Mouse (Mus musculus): ENCODE results near the gene BC051665. TPM values are rescaled to one million over a fixed set of nuclear protein-coding genes. Genes with fewer than 3 reads are reported as not detected.

Gene BC051665
- not detected in 2 replicates for total RNA-seq (2014; rRNA removed)
- not detected in 2 replicates for polyA plus RNA-seq (2012; rRNA removed)

- DNase-seq (ENCODE audit: extremely low read depth, low read depth, low spot score), result no peak
- Histone ChIP-seq H3K4me3 (ENCODE audit: insufficient read depth, low read depth, low read length) (no peak within 1 kb of the TSS), H3K9ac (ENCODE audit: low read depth, low read length) (no peak within 1 kb of the TSS), H3K4me1 (ENCODE audit: control insufficient read depth, insufficient read depth, low read length) (no peaks in the 10 kb centered on the region), H3K27me3 (ENCODE audit: control insufficient read depth, insufficient read depth, low read length) (no peaks in the 10 kb centered on the region; the same call in 1 of the 2 replicates), H3K27ac (replicated peaks; ENCODE audit: insufficient read depth, low read depth, low read length) (no peak within 1 kb of the TSS), H3K79me2 (ENCODE audit: control insufficient read depth, insufficient read depth, low read length) (no peaks in the 10 kb centered on the region), H3K36me3 (ENCODE audit: control insufficient read depth, insufficient read depth, low read length) (no peaks in the 10 kb centered on the region)
- no peak for TF ChIP-seq POLR2A (IDR thresholded peaks at IDR 0.05; ENCODE audit: extremely low read depth, insufficient read depth, low read length)
- TF ChIP-seq CTCF (IDR thresholded peaks at IDR 0.05; ENCODE audit: low read depth, low read length), result no peak
Observed at GRCm38 (mm10) chr13:60786264-60786663, at the start of gene BC051665. TSS of gene BC051665 (minus strand) at chr13:60786364.

- no peaks in the 10 kb centered on the region for H3K27me3 ChIP-seq (ENCODE audit: control insufficient read depth, insufficient read depth, low read length)
- H3K36me3 ChIP-seq (ENCODE audit: control insufficient read depth, insufficient read depth, low read length), result no peaks in the 10 kb centered on the region
- no peak overlapping the region for H3K4me3 ChIP-seq (ENCODE audit: insufficient read depth, low read depth, low read length)
- no peaks in the 10 kb centered on the region for H3K79me2 ChIP-seq (ENCODE audit: control insufficient read depth, insufficient read depth, low read length)
- no peak overlapping the region for H3K9ac ChIP-seq (ENCODE audit: low read depth, low read length)
- 48% methylated on average over 3 of the region's 3 CpGs for WGBS
- H3K27ac ChIP-seq (replicated peaks; ENCODE audit: insufficient read depth, low read depth, low read length), result no peak overlapping the region
- DNase-seq (ENCODE audit: extremely low read depth, low read depth, low spot score), result no peak
- TF ChIP-seq CTCF (IDR thresholded peaks at IDR 0.05; ENCODE audit: low read depth, low read length), result peak; percentile 47
- no peak for TF ChIP-seq POLR2A (IDR thresholded peaks at IDR 0.05; ENCODE audit: extremely low read depth, insufficient read depth, low read length)
- no peaks in the 10 kb centered on the region for H3K4me1 ChIP-seq (ENCODE audit: control insufficient read depth, insufficient read depth, low read length)
Observed at GRCm38 (mm10) chr13:60826052-60826451, 39.9 kb upstream of the BC051665 start.

GRCm38 (mm10) chr13:60820486-60821175, 34.5 kb upstream of the BC051665 start:
- Histone ChIP-seq H3K79me2 (ENCODE audit: control insufficient read depth, insufficient read depth, low read length) (no peaks in the 10 kb centered on the region), H3K9ac (ENCODE audit: low read depth, low read length) (no peak overlapping the region), H3K27ac (replicated peaks; ENCODE audit: insufficient read depth, low read depth, low read length) (no peak overlapping the region), H3K27me3 (ENCODE audit: control insufficient read depth, insufficient read depth, low read length) (no peaks in the 10 kb centered on the region; the same call in 1 of the 2 replicates), H3K4me1 (ENCODE audit: control insufficient read depth, insufficient read depth, low read length) (no peaks in the 10 kb centered on the region), H3K36me3 (ENCODE audit: control insufficient read depth, insufficient read depth, low read length) (no peaks in the 10 kb centered on the region), H3K4me3 (ENCODE audit: insufficient read depth, low read depth, low read length) (no peak overlapping the region)
- DNase-seq (ENCODE audit: extremely low read depth, low read depth, low spot score), result no peak
- 64% methylated on average over 3 of the region's 3 CpGs for WGBS
- TF ChIP-seq CTCF (IDR thresholded peaks at IDR 0.05; ENCODE audit: low read depth, low read length) (no peak), POLR2A (IDR thresholded peaks at IDR 0.05; ENCODE audit: extremely low read depth, insufficient read depth, low read length) (no peak)

- 5% methylated on average over 7 of the region's 7 CpGs for WGBS
- H3K4me1 ChIP-seq (ENCODE audit: control insufficient read depth, insufficient read depth, low read length), result no peaks in the 10 kb centered on the region
- TF ChIP-seq CTCF (IDR thresholded peaks at IDR 0.05; ENCODE audit: low read depth, low read length) (peak; percentile 55; the same call in 1 of the 2 replicates), POLR2A (IDR thresholded peaks at IDR 0.05; ENCODE audit: extremely low read depth, insufficient read depth, low read length) (no peak)
Observed at GRCm38 (mm10) chr13:60819469-60819868, 33.3 kb upstream of the BC051665 start.

GRCm38 (mm10) chr13:60813722-60814121, 27.6 kb upstream of the BC051665 start:
- no peak for TF ChIP-seq POLR2A (IDR thresholded peaks at IDR 0.05; ENCODE audit: extremely low read depth, insufficient read depth, low read length)
- no peaks in the 10 kb centered on the region for H3K36me3 ChIP-seq (ENCODE audit: control insufficient read depth, insufficient read depth, low read length)
- H3K9ac ChIP-seq (ENCODE audit: low read depth, low read length), result no peak overlapping the region
- no peak overlapping the region for H3K4me3 ChIP-seq (ENCODE audit: insufficient read depth, low read depth, low read length)
- no peaks in the 10 kb centered on the region; the same call in 1 of the 2 replicates for H3K27me3 ChIP-seq (ENCODE audit: control insufficient read depth, insufficient read depth, low read length)
- no peaks in the 10 kb centered on the region for H3K4me1 ChIP-seq (ENCODE audit: control insufficient read depth, insufficient read depth, low read length)
- WGBS, result 59% methylated on average over 1 of the region's 1 CpGs
- H3K27ac ChIP-seq (replicated peaks; ENCODE audit: insufficient read depth, low read depth, low read length), result no peak overlapping the region
- DNase-seq (ENCODE audit: extremely low read depth, low read depth, low spot score), result no peak
- no peaks in the 10 kb centered on the region for H3K79me2 ChIP-seq (ENCODE audit: control insufficient read depth, insufficient read depth, low read length)

More at GRCm38 (mm10) chr13:60819469-60819868, 33.3 kb upstream of the BC051665 start:
- H3K36me3 ChIP-seq (ENCODE audit: control insufficient read depth, insufficient read depth, low read length), result no peaks in the 10 kb centered on the region
- H3K79me2 ChIP-seq (ENCODE audit: control insufficient read depth, insufficient read depth, low read length), result no peaks in the 10 kb centered on the region
- H3K27ac ChIP-seq (replicated peaks; ENCODE audit: insufficient read depth, low read depth, low read length), result no peak overlapping the region
- no peaks in the 10 kb centered on the region; the same call in 1 of the 2 replicates for H3K27me3 ChIP-seq (ENCODE audit: control insufficient read depth, insufficient read depth, low read length)
- no peak overlapping the region for H3K4me3 ChIP-seq (ENCODE audit: insufficient read depth, low read depth, low read length)
- DNase-seq (ENCODE audit: extremely low read depth, low read depth, low spot score), result peak; percentile 8
- H3K9ac ChIP-seq (ENCODE audit: low read depth, low read length), result no peak overlapping the region

GRCm38 (mm10) chr13:60812768-60813167, 26.6 kb upstream of the BC051665 start:
- H3K4me1 ChIP-seq (ENCODE audit: control insufficient read depth, insufficient read depth, low read length), result no peaks in the 10 kb centered on the region
- no peaks in the 10 kb centered on the region; the same call in 1 of the 2 replicates for H3K27me3 ChIP-seq (ENCODE audit: control insufficient read depth, insufficient read depth, low read length)
- no peaks in the 10 kb centered on the region for H3K36me3 ChIP-seq (ENCODE audit: control insufficient read depth, insufficient read depth, low read length)
- H3K27ac ChIP-seq (replicated peaks; ENCODE audit: insufficient read depth, low read depth, low read length), result no peak overlapping the region
- DNase-seq (ENCODE audit: extremely low read depth, low read depth, low spot score), result no peak
- TF ChIP-seq CTCF (IDR thresholded peaks at IDR 0.05; ENCODE audit: low read depth, low read length) (no peak), POLR2A (IDR thresholded peaks at IDR 0.05; ENCODE audit: extremely low read depth, insufficient read depth, low read length) (no peak)
- H3K9ac ChIP-seq (ENCODE audit: low read depth, low read length), result no peak overlapping the region
- H3K4me3 ChIP-seq (ENCODE audit: insufficient read depth, low read depth, low read length), result no peak overlapping the region
- 61% methylated on average over 6 of the region's 6 CpGs for WGBS
- no peaks in the 10 kb centered on the region for H3K79me2 ChIP-seq (ENCODE audit: control insufficient read depth, insufficient read depth, low read length)

Measured in liver, adult 2 months (tissue).